Mouse (Mus musculus): ENCODE measurements around the gene Gm6676. TPM values are rescaled to one million over a fixed set of nuclear protein-coding genes. Genes with fewer than 3 reads are reported as not detected.

The Gm6676 gene
- not detected for polyA plus RNA-seq (2017; shearing (Covaris generic))

DNA sequence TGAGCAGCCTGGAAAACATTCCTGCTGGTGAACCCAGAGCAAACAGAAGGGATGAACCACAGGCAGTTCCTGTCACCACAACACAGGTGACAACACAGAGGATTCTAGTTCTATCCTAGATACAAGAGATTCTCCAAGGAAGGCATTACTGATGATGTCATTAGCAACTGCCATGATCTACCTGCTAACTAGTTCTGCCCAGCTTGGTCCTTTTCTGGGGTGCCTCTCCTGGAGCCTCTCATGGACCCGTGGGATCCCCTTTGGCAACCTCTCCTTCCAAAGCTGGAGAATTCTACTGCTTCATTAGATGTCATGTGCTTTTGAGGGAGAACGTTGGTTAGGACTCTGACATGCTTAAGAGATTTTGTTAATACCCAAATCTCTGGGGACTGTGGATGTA is at the start of gene Gm6676:
Gene Gm6676 (minus strand): TSS at position 101 of the 400 bp plus-strand sequence.

DNA sequence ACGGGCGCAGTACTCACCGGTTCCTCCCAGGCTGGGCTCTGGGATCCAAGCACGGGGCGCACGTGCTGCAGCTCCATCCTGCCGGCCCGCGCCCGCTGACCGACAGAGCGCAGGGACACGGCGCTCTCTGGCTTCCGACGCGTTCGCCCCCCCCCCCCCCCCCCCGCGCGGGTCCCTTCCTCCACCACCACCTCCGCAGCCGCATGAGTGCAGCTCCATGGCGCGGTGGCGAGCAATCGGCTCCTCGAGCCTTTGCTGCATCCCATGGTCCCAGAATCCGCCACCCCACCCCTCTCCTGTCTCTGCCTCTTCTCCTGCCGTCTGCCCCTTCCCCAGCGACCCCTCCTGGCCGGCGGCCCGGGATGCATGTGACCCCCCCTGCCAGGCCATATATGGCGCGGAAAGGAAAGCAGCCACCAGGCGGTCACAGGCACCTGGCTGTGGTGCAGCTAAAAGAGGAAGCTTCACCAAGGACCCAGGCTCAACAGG is 49.3 kb upstream of the Gm6676 start, which contains the start of gene Gm3512:
Gene Gm3512 (minus strand): TSS at position 51 of the 489 bp plus-strand sequence.

DNA sequence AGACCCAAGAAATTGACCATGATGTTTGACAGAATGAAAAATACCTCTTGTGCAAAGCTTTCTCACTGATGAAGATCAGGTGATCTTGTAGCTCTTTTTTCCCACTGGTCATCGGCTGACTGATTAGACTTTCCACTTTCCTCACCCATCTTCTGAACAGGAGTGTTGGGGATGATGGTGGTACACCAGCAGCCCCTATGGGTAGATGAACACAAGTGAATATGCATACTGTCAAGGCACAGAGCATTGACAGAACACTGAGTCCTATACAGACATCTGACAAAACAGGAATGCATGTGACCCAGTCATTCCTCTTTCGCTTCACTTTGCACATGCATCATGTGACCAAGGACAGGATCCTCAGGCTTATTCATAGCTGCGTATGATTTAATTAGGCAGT is 24.7 kb downstream of the Gm6676 start, which contains the start of gene Gm3696:
Gene Gm3696 (minus strand): TSS at position 101 of the 400 bp plus-strand sequence.

Other genes starting within 250 kb of the Gm6676 start
- gene Gm3667, start 235.4 kb downstream of the Gm6676 start, polyA plus RNA-seq (2017; shearing (Covaris generic)) = not detected
- not detected for gene Gm6356, start 151.6 kb downstream of the Gm6676 start, polyA plus RNA-seq (2017; shearing (Covaris generic))
- not detected for gene Gm10406, start 98.0 kb downstream of the Gm6676 start, polyA plus RNA-seq (2017; shearing (Covaris generic))
- gene Gm3685, start 80.4 kb downstream of the Gm6676 start, polyA plus RNA-seq (2017; shearing (Covaris generic)) = not detected
- not detected for gene Gm3696, start 24.8 kb downstream of the Gm6676 start, polyA plus RNA-seq (2017; shearing (Covaris generic))
- 0.46 TPM for gene Gm3512, start 49.1 kb upstream of the Gm6676 start, polyA plus RNA-seq (2017; shearing (Covaris generic))
- not detected for gene Gm16434, start 69.1 kb upstream of the Gm6676 start, polyA plus RNA-seq (2017; shearing (Covaris generic))
- gene Gm3727, start 139.3 kb upstream of the Gm6676 start, polyA plus RNA-seq (2017; shearing (Covaris generic)) = not detected
- not detected for gene Gm3739, start 189.6 kb upstream of the Gm6676 start, polyA plus RNA-seq (2017; shearing (Covaris generic))
- not detected for gene Gm5797, start 207.0 kb upstream of the Gm6676 start, polyA plus RNA-seq (2017; shearing (Covaris generic))
- not detected for gene Gm8374, start 239.7 kb upstream of the Gm6676 start, polyA plus RNA-seq (2017; shearing (Covaris generic))

Measured in effector memory CD4-positive, alpha-beta T cell, adult 7 months (primary cell).